Mouse (Mus musculus) ES-E14 (cell line): Measurements from ENCODE around the gene Gm9639.

Source experiments
- CHD2 ChIP-seq: IDR thresholded peaks from 2 replicates; pipeline ENCODE4 v1.6.1; 2014; ENCODE audit warnings: mild to moderate bottlenecking, low read depth, low read length, inconsistent platforms
- HCFC1 ChIP-seq: IDR thresholded peaks from 2 replicates; pipeline ENCODE4 v1.6.1; 2012; ENCODE audit warnings: low read length, inconsistent platforms, borderline replicate concordance; ENCODE audit not compliant: insufficient read depth
- MAFK ChIP-seq: IDR thresholded peaks from 2 replicates; pipeline ENCODE4 v1.6.1; 2014; ENCODE audit warnings: mild to moderate bottlenecking, low read depth, low read length, inconsistent platforms; ENCODE audit not compliant: insufficient read depth
- ZC3H11A ChIP-seq: IDR thresholded peaks from 2 replicates; pipeline ENCODE4 v1.6.1; 2012; ENCODE audit warnings: low read depth, mild to moderate bottlenecking, inconsistent platforms, low read length, borderline replicate concordance
- ZNF384 ChIP-seq: IDR thresholded peaks from 2 replicates; pipeline ENCODE4 v1.6.1; 2012; ENCODE audit warnings: low read depth, low read length, inconsistent platforms

- TF ChIP-seq HCFC1 (no peak), MAFK (no peak), ZC3H11A (no peak), CHD2 (no peak), ZNF384 (no peak)
Measured at GRCm38 (mm10) chr10:77769727-77770126, 25.1 kb downstream of the Gm9639 start.
